Mouse (Mus musculus): ENCODE data around the gene Slxl1. TPM values are rescaled to one million over a fixed set of nuclear protein-coding genes. Genes with fewer than 3 reads are reported as not detected.

Gene Slxl1
- polyA plus RNA-seq (2012; rRNA removed): not detected in 2 replicates

GRCm38 (mm10) chrX:55226576-55226975 is at the start of gene Slxl1:
Gene Slxl1, plus strand, starts transcription at chrX:55226876.

All from stomach, adult 2 months (tissue).